8 mouse cellular contexts compared by ENCODE assay signal in the genomic region with DNA sequence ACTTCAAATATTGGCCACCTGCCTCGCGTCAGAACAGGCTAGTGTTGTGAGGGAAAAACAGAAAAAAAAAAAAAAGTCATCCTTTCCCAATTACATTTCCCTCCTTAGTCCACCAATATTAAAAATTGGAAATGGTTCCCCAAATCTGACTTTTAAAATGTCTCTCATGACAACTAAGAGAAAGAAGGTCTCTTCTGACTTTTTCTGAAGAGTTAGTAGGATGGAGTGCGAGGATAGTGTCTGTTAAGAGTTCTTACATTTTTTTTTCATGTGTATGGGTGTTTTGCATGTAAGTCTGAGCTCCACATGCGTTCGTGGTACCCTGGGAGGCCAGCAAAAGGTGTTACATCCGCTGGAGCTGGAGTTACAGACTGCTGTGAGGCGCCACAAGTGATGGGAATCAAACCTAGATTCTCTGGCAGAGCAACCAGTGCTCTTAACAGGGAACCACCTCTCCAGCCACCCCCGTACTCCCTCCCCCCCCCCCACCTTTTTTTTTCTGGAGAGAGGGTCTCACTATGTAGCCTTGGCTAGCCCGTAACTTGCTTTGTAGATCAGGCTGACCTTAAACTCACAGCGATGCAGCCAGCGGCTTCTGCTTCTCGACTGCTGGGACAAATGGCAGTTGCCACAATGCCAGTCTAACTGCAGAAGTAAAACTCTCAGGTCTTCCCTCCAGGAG. TPM values are rescaled to one million over a fixed set of nuclear protein-coding genes. Genes with fewer than 3 reads are reported as not detected.
A peak's percentile ranks its signal among the peaks of the same experiment; 100 is the strongest.
DNase-seq lines count a peak whose midpoint lies in the region; ATAC-seq and TF ChIP-seq lines count a peak whose summit lies in the region.

No protein-coding gene starts in this region.

- no peaks in the 10 kb centered on the region for H3K4me1 ChIP-seq in ES-Bruce4 (ENCODE audit: control insufficient read depth, insufficient read depth, low read length)
- peaks cover 37% of the 10 kb centered on the region for H3K4me1 ChIP-seq in embryonic facial prominence, embryonic 15.5 days
- peaks cover 8% of the 10 kb centered on the region for H3K4me1 ChIP-seq in intestine, embryonic 14.5 days (replicated peaks; ENCODE audit: control insufficient read depth, insufficient read depth, low read length)
- peaks cover 46% of the 10 kb centered on the region for H3K4me1 ChIP-seq in midbrain, embryonic 10.5 days

- peak overlapping the region; percentile 8; the same call in 1 of the 2 replicates for H3K27ac ChIP-seq in ES-Bruce4 (ENCODE audit: insufficient read depth, low read length)
- H3K27ac ChIP-seq in embryonic facial prominence, embryonic 15.5 days (replicated peaks): peak overlapping the region; percentile 92
- H3K27ac ChIP-seq in intestine, embryonic 14.5 days (ENCODE audit: low read depth): peak overlapping the region; percentile 85
- H3K27ac ChIP-seq in midbrain, embryonic 10.5 days (replicated peaks): peak overlapping the region; percentile 91

- no peak for TF ChIP-seq EP300 in ES-Bruce4 (IDR thresholded peaks at IDR 0.05; ENCODE audit: insufficient read depth, low read depth, low read length)

- DNase-seq in heart, adult 8-10 months (ENCODE audit: low spot score): peak; percentile 54
- DNase-seq in heart, postnatal 25 days (ENCODE audit: low spot score): no peak
- no peak for DNase-seq in intestine, embryonic 14.5 days (ENCODE audit: low spot score)
- no peak for DNase-seq in midbrain, embryonic 10.5 days (ENCODE audit: low spot score)
- peak; percentile 41 for DNase-seq in thymus, postnatal 14 days
- no peak for DNase-seq in adipocyte (ENCODE audit: low spot score)

- peak overlapping the region; percentile 89 for H3K4me2 ChIP-seq in embryonic facial prominence, embryonic 15.5 days (replicated peaks)
- H3K4me2 ChIP-seq in intestine, embryonic 14.5 days (ENCODE audit: low read length): peak overlapping the region; percentile 84

- under 1% methylated on average over 12 of the region's 12 CpGs for WGBS in embryonic facial prominence, embryonic 15.5 days
- WGBS in intestine, embryonic 14.5 days: under 1% methylated on average over 12 of the region's 12 CpGs
- 2% methylated on average over 12 of the region's 12 CpGs for WGBS in midbrain, embryonic 10.5 days

- peak overlapping the region; percentile 96 for H3K4me3 ChIP-seq in ES-Bruce4 (ENCODE audit: low read depth, low read length)
- peak overlapping the region; percentile 87 for H3K4me3 ChIP-seq in embryonic facial prominence, embryonic 15.5 days (replicated peaks)
- peak overlapping the region; percentile 97 for H3K4me3 ChIP-seq in intestine, embryonic 14.5 days (ENCODE audit: low read depth, low read length)
- peak overlapping the region; percentile 98 for H3K4me3 ChIP-seq in midbrain, embryonic 10.5 days

- no peaks in the 10 kb centered on the region for H3K9me3 ChIP-seq in ES-Bruce4 (replicated peaks; ENCODE audit: control insufficient read depth, insufficient read depth, low read length, poor library complexity, severe bottlenecking)
- no peaks in the 10 kb centered on the region for H3K9me3 ChIP-seq in embryonic facial prominence, embryonic 15.5 days (replicated peaks)
- no peaks in the 10 kb centered on the region for H3K9me3 ChIP-seq in intestine, embryonic 14.5 days (ENCODE audit: control insufficient read depth, low read length)
- no peaks in the 10 kb centered on the region for H3K9me3 ChIP-seq in midbrain, embryonic 10.5 days (replicated peaks)

- intact Hi-C loops in heart, postnatal 25 days (cut with DNase I): loop anchor here (2.0 to 5.0 kb wide), 4 partner anchors 66 to 254 kb away; no protein-coding TSS in a partner anchor

- ATAC-seq in embryonic facial prominence, embryonic 15.5 days (ENCODE audit: insufficient number of reproducible peaks, low FRiP score, low TSS enrichment, low read depth): 0 out of 2 replicates have a peak, but pooled peaks have one; percentile 6
- no peak; the same call in 1 of the 2 replicates for ATAC-seq in intestine, embryonic 14.5 days (replicated peaks; ENCODE audit: low FRiP score, low TSS enrichment, low read depth)

- peaks cover 3% of the 10 kb centered on the region for H3K36me3 ChIP-seq in ES-Bruce4 (ENCODE audit: control insufficient read depth, insufficient read depth, low read length, poor library complexity, severe bottlenecking)
- H3K36me3 ChIP-seq in embryonic facial prominence, embryonic 15.5 days: peaks cover 15% of the 10 kb centered on the region
- H3K36me3 ChIP-seq in intestine, embryonic 14.5 days (ENCODE audit: control insufficient read depth, insufficient read depth, low read length): peaks cover 22% of the 10 kb centered on the region; the same call in 1 of the 2 replicates
- H3K36me3 ChIP-seq in midbrain, embryonic 10.5 days: peaks cover 21% of the 10 kb centered on the region

- H3K9ac ChIP-seq in ES-Bruce4 (ENCODE audit: low read depth, poor library complexity, severe bottlenecking): peak overlapping the region; percentile 78
- peak overlapping the region; percentile 89 for H3K9ac ChIP-seq in embryonic facial prominence, embryonic 15.5 days
- H3K9ac ChIP-seq in intestine, embryonic 14.5 days (ENCODE audit: low read length): peak overlapping the region; percentile 75

- no peak for TF ChIP-seq POLR2A in ES-Bruce4 (IDR thresholded peaks at IDR 0.05; ENCODE audit: insufficient read depth, low read length)

- H3K27me3 ChIP-seq in ES-Bruce4 (ENCODE audit: control insufficient read depth, insufficient read depth, low read length, poor library complexity, severe bottlenecking): no peaks in the 10 kb centered on the region
- H3K27me3 ChIP-seq in embryonic facial prominence, embryonic 15.5 days: no peaks in the 10 kb centered on the region
- H3K27me3 ChIP-seq in intestine, embryonic 14.5 days (replicated peaks; ENCODE audit: control insufficient read depth, insufficient read depth, low read length): no peaks in the 10 kb centered on the region
- H3K27me3 ChIP-seq in midbrain, embryonic 10.5 days (ENCODE audit: low read depth, poor library complexity, severe bottlenecking): no peaks in the 10 kb centered on the region

- TF ChIP-seq CTCF in ES-Bruce4 (IDR thresholded peaks at IDR 0.05; ENCODE audit: low read depth, low read length): no peak

RNA-seq across cellular contexts. Expression of gene Anks1, which starts 0.8 kb away (rescaled TPM):
- total RNA-seq in heart, adult 8-10 months (2022): 10 to 100 TPM; 52.9 to 62.0 (median 57.6) TPM
- total RNA-seq in heart, postnatal 25 days (2021): 10 to 100 TPM; 56.8 to 61.6 TPM
- 20.9 and 23.7 TPM in 2 replicates for polyA plus RNA-seq in ES-Bruce4 (2011; ENCODE audit: insufficient read depth, insufficient read length, low read depth, missing spikeins)
- polyA plus RNA-seq in embryonic facial prominence, embryonic 15.5 days (2015; fragmentation: Nextera tagmentation; extraction: Ambion mirVana): 15.3 and 16.6 TPM in 2 replicates
- 16.4 and 16.9 TPM in 2 replicates for polyA plus RNA-seq in intestine, embryonic 14.5 days (2014; fragmentation: Nextera tagmentation; extraction: Ambion mirVana)
- 19.3 and 31.9 TPM in 2 replicates for polyA plus RNA-seq in midbrain, embryonic 10.5 days (2016; fragmentation: Nextera tagmentation; extraction: Ambion mirVana)

RNA-seq across cellular contexts. Expression of gene Taf11, which starts 1.3 kb away (rescaled TPM):
- total RNA-seq in heart, adult 8-10 months (2022): 10 to 100 TPM; 22.9 to 24.7 (median 23.4) TPM
- 10 to 100 TPM; 21.3 to 22.5 TPM for total RNA-seq in heart, postnatal 25 days (2021)
- polyA plus RNA-seq in ES-Bruce4 (2011; ENCODE audit: insufficient read depth, insufficient read length, low read depth, missing spikeins): 37.5 and 40.6 TPM in 2 replicates
- polyA plus RNA-seq in embryonic facial prominence, embryonic 15.5 days (2015; fragmentation: Nextera tagmentation; extraction: Ambion mirVana): 65.5 and 65.9 TPM in 2 replicates
- 59.7 and 66.0 TPM in 2 replicates for polyA plus RNA-seq in intestine, embryonic 14.5 days (2014; fragmentation: Nextera tagmentation; extraction: Ambion mirVana)
- polyA plus RNA-seq in midbrain, embryonic 10.5 days (2016; fragmentation: Nextera tagmentation; extraction: Ambion mirVana): 95.5 and 96.3 TPM in 2 replicates

RNA-seq across cellular contexts. Expression of gene Uhrf1bp1, which starts 52.1 kb away (rescaled TPM):
- 10 to 100 TPM; 15.6 to 19.5 (median 17.7) TPM for total RNA-seq in heart, adult 8-10 months (2022)
- 10 to 100 TPM; 14.0 to 14.8 TPM for total RNA-seq in heart, postnatal 25 days (2021)
- 18.4 and 22.3 TPM in 2 replicates for polyA plus RNA-seq in ES-Bruce4 (2011; ENCODE audit: insufficient read depth, insufficient read length, low read depth, missing spikeins)
- 5.1 and 6.2 TPM in 2 replicates for polyA plus RNA-seq in embryonic facial prominence, embryonic 15.5 days (2015; fragmentation: Nextera tagmentation; extraction: Ambion mirVana)
- polyA plus RNA-seq in intestine, embryonic 14.5 days (2014; fragmentation: Nextera tagmentation; extraction: Ambion mirVana): 5.8 and 6.6 TPM in 2 replicates
- 6.3 and 6.6 TPM in 2 replicates for polyA plus RNA-seq in midbrain, embryonic 10.5 days (2016; fragmentation: Nextera tagmentation; extraction: Ambion mirVana)

Comparison
In these comparisons a context has a peak if more than half of its experiments do, and no peak if none do; other contexts are left out.
1. DNase-seq: peak in heart, adult 8-10 months (single experiment) and thymus, postnatal 14 days (single experiment); none in heart, postnatal 25 days (single experiment), intestine, embryonic 14.5 days (single experiment), midbrain, embryonic 10.5 days (single experiment) and adipocyte (single experiment).
2. H3K27ac ChIP-seq: peak in every context shown above with its lines; median percentile 92 in embryonic facial prominence, embryonic 15.5 days; 91 in midbrain, embryonic 10.5 days; 85 in intestine, embryonic 14.5 days; 8 in ES-Bruce4.
3. Peak in every context shown above with its lines, with median percentiles within 50 percentile points of each other: H3K4me3 ChIP-seq and H3K9ac ChIP-seq.